Mouse (Mus musculus): ENCODE measurements at regions not wholly inside any gene's neighbourhood (a gene's known extent, or its start where the extent isn't known, plus 50 kb on each side); places are given as distances from the start of the nearest gene placed in this dataset.

DNA sequence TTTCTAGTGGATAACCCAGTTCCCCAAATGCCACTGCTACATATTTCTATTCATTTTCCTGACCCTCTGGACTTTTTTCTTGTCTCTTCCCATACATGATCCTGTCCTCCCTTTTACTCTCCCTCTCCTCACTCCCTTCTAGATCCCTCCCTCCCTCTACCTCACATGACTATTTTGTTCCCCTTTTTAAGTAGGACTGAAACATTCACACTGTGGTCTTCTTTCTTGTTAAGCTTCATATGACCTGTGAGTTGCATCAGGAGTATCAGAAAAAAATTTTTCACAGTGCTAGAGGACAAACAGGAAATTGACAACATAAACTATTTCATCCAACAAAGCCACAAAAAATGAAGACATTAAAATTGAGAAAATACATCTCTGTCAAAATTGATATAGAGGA is 797.5 kb downstream of the Ndufa4 start:
- DNase-seq (ENCODE audit: low spot score) (no peak), ATAC-seq (no peak)
- H3K4me1 ChIP-seq (ENCODE audit: control insufficient read depth, insufficient read depth, low read length), result no peaks in the 10 kb centered on the region
- H3K27me3 ChIP-seq (replicated peaks; ENCODE audit: control insufficient read depth, insufficient read depth, low read length), result no peaks in the 10 kb centered on the region
- no peaks in the 10 kb centered on the region for H3K36me3 ChIP-seq (ENCODE audit: control insufficient read depth, insufficient read depth, low read length)
- no peak overlapping the region for H3K4me3 ChIP-seq (ENCODE audit: low read depth, low read length)
- no peak overlapping the region for H3K27ac ChIP-seq (ENCODE audit: low read depth, low read length)
- H3K4me2 ChIP-seq (ENCODE audit: low read length), result no peak overlapping the region
- no peaks in the 10 kb centered on the region for H3K9me3 ChIP-seq (replicated peaks; ENCODE audit: control insufficient read depth, low read length)
- H3K9ac ChIP-seq (ENCODE audit: low read length), result no peak overlapping the region

DNA sequence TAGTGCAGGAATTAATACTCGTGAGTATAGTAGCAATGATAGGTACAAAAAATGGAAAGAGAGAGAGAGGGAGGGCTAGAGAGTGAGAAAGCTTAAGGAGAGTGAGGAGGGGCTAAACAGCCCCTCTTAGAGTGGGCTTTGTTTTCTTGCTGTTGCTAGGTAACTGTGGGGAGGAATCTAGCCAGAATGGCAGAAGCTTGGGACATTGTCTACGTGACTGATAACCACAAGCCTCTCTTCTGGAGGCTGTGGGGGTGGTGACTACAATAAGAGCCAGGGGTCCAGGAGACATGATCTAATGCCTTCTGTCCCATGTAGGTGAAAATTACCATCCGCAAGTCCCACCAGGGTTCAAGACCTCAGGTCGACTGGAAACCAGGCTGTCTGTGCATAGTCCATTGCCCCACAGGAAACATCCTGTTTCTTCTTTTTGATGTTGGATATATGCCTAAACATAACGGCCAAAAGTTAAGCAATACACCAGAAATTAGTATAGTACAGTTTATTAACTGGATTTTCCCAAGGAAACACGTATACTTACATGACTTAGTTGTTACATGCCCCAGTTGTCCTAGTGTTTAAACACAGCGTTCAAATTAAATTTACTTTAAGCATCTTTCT is 798.8 kb downstream of the Ndufa4 start:
- 64% methylated on average over 7 of the region's 7 CpGs for WGBS
- Histone ChIP-seq H3K36me3 (ENCODE audit: control insufficient read depth, insufficient read depth, low read length) (no peaks in the 10 kb centered on the region), H3K4me1 (ENCODE audit: control insufficient read depth, insufficient read depth, low read length) (no peaks in the 10 kb centered on the region), H3K4me3 (ENCODE audit: low read depth, low read length) (no peak overlapping the region), H3K4me2 (ENCODE audit: low read length) (no peak overlapping the region), H3K9ac (ENCODE audit: low read length) (no peak overlapping the region), H3K9me3 (replicated peaks; ENCODE audit: control insufficient read depth, low read length) (no peaks in the 10 kb centered on the region), H3K27me3 (replicated peaks; ENCODE audit: control insufficient read depth, insufficient read depth, low read length) (no peaks in the 10 kb centered on the region), H3K27ac (ENCODE audit: low read depth, low read length) (no peak overlapping the region)
- DNase-seq (ENCODE audit: low spot score), result peak; percentile 1
- no peak for ATAC-seq

DNA sequence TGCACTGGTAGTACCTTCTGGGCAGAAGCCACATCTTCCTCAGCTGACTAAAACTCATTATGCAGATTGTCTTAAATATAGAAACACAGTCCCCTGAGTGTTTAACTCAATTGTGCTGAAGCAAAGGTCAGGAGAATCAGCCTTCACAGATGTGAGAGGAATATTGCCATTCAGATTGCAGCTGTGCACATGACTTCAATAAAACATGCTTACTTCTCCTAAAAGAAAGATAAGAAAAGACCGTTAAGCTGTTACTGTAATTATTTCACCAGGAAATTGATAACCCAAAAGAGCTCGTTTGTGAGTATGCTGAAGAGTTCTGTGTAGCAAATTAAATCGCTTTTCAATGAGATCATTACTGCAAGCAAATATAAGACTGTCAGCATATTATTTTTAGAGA is 803.9 kb downstream of the Ndufa4 start:
- Histone ChIP-seq H3K27me3 (replicated peaks; ENCODE audit: control insufficient read depth, insufficient read depth, low read length) (no peaks in the 10 kb centered on the region), H3K9me3 (replicated peaks; ENCODE audit: control insufficient read depth, low read length) (no peaks in the 10 kb centered on the region), H3K27ac (ENCODE audit: low read depth, low read length) (no peak overlapping the region), H3K4me2 (ENCODE audit: low read length) (no peak overlapping the region), H3K4me1 (ENCODE audit: control insufficient read depth, insufficient read depth, low read length) (no peaks in the 10 kb centered on the region), H3K4me3 (ENCODE audit: low read depth, low read length) (no peak overlapping the region), H3K9ac (ENCODE audit: low read length) (no peak overlapping the region), H3K36me3 (ENCODE audit: control insufficient read depth, insufficient read depth, low read length) (no peaks in the 10 kb centered on the region)
- no peak for ATAC-seq
- peak; percentile 22 for DNase-seq (ENCODE audit: low spot score)
- WGBS, result 70% methylated on average over 3 of the region's 3 CpGs

DNA sequence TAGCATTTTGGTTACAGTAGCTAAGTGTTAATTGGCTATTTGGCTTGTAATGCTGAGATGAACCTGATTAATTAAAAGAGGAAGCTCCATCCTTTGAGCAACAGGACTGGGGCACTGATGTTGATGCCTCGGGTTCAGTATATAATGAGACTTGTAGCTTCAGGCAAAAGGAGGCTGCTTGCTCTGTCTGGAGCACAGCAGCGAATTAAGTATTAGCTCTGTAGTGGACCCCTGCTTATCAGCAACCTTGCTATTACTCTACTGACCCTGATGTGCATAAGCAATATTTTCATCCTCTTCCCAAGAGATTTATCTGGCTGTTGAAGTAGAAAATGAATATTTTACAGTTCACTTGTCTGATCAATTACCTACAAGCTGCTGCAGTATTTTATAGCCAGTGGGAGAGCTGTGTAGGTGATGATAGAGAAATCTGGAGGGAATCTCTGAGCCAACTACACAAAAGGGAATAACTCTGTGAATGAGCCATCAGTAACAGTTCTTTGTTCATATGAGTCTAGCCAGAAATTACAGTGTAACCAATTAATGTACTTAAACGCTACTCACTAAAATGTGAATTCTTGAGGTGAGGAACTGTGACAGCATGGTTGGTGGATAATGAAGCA is 846.2 kb downstream of the Ndufa4 start:
- Histone ChIP-seq H3K27me3 (replicated peaks; ENCODE audit: control insufficient read depth, insufficient read depth, low read length) (no peaks in the 10 kb centered on the region), H3K4me2 (ENCODE audit: low read length) (no peak overlapping the region), H3K36me3 (ENCODE audit: control insufficient read depth, insufficient read depth, low read length) (no peaks in the 10 kb centered on the region), H3K4me1 (ENCODE audit: control insufficient read depth, insufficient read depth, low read length) (no peaks in the 10 kb centered on the region), H3K9me3 (replicated peaks; ENCODE audit: control insufficient read depth, low read length) (no peaks in the 10 kb centered on the region), H3K27ac (ENCODE audit: low read depth, low read length) (no peak overlapping the region), H3K9ac (ENCODE audit: low read length) (no peak overlapping the region), H3K4me3 (ENCODE audit: low read depth, low read length) (no peak overlapping the region)
- DNase-seq (ENCODE audit: low spot score), result peak; percentile 25
- 47% methylated on average over 3 of the region's 3 CpGs for WGBS
- ATAC-seq, result peak; percentile 62; the same call in 1 of the 2 replicates

All from forebrain, embryonic 14.5 days (tissue).